Mouse (Mus musculus) ES-Bruce4 (cell line): Measurements from ENCODE around the gene Hadhb.

Source experiments
- CTCF ChIP-seq: IDR thresholded peaks from one replicate; pipeline ENCODE4 v1.8.1; 2011; ENCODE audit warnings: low read depth, low read length
- EP300 ChIP-seq: IDR thresholded peaks from 2 replicates; pipeline ENCODE4 v1.6.1; 2011; ENCODE audit warnings: low read depth, low read length; ENCODE audit not compliant: insufficient read depth
- POLR2A ChIP-seq: IDR thresholded peaks from one replicate; pipeline ENCODE4 v1.8.1; 2011; ENCODE audit warnings: low read length; ENCODE audit not compliant: insufficient read depth

- TF ChIP-seq CTCF (no peak), EP300 (no peak), POLR2A (no peak)
Measured at GRCm38 (mm10) chr5:30146526-30146925, 8.5 kb upstream of the Hadhb start.
